Mouse (Mus musculus): ENCODE results near the gene Glipr2.
A peak's percentile ranks its signal among the peaks of the same experiment; 100 is the strongest.

Glipr2 gene

DNA sequence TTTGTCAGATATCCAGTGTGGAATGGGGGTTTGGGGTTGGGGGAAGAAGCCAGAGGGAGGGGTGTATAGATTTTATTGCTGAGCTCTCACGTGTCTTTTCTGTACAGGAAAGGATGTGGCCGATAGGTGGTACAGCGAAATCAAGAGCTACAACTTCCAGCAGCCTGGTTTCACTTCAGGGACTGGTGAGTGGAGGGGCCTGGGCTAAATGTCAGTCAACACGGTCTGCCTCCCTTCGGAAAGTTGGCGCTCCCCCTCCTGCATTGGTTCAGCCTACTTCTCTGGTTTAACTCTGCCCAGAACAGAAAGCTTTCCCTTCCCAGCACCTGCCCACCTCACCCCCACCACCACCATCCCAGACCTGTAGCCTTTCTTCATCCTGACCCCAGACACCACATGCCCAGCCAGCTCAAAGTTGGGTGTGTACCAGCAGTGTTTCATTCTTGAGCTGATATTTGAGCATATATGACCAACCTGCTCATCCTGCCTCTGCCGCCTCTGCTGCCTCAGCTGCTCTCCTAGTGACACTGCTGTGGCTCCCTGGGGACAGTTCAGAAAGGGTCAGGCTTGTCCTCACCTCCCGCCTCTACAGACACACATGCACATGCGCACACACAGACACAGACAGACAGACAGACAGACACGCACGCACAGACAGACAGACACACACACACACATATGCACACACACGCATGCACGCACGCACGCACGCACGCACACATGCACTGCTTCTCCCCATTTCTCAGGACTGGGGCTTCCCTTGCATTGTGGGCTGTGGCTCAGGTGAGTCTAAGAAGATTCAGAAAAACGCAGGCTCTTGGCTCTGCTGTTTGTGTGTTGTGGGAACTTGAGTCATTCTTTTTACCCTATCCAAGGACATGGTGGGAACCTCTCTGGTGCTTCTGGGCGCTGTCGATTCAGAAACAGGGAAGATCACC is 13.5 kb downstream of the Glipr2 start:
- DNase-seq (ENCODE audit: low spot score in 2 of 2) = no peak

DNA sequence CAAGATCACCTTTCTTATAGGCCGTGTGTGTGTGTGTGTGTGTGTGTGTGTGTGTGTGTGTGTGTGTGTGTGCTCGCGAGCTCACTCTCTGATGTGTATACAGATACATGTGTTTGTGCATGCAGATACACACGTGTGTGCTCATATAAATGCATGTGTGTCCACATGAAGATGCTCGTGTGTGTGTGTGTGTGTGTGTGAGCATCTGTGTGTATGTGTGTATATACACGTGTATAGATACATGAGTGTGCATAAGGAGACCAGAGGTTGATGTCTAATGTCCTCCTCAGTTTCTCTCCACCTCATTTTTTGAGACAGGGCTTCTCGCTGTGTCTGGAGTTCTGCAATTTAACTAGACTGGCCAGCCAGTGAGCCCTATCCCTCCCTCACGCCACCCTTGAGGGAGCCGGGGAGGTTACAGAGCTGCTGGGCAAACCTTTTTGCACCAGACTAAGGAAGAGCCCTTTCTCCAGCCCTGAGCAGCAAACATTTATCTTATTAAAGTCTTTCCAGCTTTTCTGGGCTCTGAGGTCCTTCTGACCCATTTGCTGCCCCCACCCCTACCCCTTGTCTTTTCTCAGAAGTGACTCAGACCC is 14.4 kb downstream of the Glipr2 start:
- no peak for DNase-seq (ENCODE audit: low spot score in 2 of 2)

DNA sequence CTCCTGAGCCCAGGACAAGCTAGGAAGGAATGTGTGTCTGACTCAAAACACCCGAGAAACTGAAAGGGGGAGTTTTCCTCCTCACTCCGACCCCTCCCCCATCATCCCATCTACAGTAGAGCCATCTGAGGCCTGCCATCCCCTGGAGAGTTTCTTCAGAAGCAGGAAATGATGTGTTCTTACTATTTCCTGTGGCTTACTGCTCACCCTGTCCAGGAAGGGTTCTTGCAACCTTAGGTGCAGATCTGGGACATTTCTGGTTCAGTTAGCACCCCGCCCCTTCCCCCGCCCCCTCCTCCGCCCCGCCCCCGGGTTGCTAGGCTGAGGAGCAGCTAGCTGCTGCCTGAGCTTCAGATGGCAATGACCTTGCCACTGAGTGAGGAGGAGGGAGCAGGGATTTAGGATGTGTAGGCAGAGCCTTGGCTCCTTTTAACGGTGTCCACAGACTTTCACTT is 15.0 kb downstream of the Glipr2 start:
- no peak for DNase-seq (ENCODE audit: low spot score in 2 of 2)

DNA sequence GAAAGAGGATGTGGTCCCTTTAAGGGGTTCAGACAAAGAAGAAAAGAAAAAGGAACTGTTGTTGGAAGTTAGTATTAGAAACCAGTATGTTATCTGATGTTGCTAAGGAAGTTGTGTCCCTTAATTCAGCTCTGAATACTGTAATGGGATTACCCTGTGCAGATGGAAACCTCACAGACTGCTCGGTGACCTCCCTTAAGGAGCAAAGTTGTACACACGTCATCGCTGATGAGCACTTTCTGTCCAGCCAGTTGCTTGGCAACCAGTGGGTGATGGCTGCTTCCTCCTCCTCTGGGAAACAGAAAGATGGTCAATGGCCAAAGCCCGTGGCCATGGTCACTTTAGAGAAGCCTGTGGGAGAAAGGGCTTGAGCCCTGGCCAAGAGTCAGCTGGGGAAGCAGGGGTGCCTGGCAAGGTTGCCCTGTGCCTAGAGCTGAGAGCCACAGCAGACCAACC is 16.4 kb downstream of the Glipr2 start:
- DNase-seq (ENCODE audit: low spot score in 2 of 2) = no peak

GRCm38 (mm10) chr4:43974914-43975616 is 17.9 kb downstream of the Glipr2 start:
- DNase-seq (ENCODE audit: low spot score in 2 of 2) = no peak

GRCm38 (mm10) chr4:43976223-43976740 is 19.1 kb downstream of the Glipr2 start:
- no peak for DNase-seq (ENCODE audit: low spot score in 2 of 2)

DNA sequence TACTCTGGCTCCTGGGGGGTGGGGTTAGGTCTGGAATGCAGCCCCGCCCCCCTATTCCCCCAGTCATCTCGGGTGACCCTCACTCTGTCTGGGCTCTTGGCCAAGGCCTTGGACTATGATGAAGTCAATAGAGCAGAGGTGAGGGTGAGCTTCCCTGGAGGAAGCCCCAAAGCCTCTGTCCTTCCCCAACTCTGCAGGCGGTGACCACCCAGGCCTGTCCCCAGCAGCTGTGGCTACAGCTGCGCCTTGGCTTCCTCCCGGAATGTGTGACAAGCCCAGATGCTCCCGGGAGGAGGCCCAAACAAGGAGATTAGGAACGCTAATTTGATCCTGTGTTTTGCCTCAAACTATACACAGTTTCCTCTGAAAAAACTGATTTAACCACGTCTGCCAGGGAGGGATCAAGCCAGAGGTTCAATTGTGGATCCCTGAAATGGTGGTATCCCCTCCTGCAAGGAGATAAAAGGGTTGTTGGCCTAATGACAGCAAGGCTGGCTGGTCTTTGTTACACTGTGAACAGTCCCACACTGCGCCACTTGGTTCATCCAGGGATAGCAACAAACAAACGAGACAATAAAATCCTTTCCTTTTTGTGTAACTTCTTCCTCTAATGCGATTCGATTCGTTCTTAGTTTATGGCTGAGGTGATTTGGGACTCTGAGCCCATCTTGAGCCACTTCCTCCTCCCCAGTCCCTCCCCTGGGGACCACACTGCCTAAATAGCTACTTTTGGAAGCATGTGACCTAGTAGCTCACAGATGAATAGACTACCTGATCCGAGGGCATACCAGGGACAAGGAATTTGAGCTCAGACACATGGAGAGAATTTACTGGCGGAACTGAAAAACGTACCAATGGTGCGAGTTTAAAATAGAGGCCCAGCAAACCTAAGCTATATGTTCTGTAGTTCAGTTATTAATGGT is 21.6 kb downstream of the Glipr2 start:
- DNase-seq (ENCODE audit: low spot score in 2 of 2) = no peak

GRCm38 (mm10) chr4:43979746-43980145 is 22.5 kb downstream of the Glipr2 start:
- no peak for DNase-seq (ENCODE audit: low spot score in 2 of 2)

DNA sequence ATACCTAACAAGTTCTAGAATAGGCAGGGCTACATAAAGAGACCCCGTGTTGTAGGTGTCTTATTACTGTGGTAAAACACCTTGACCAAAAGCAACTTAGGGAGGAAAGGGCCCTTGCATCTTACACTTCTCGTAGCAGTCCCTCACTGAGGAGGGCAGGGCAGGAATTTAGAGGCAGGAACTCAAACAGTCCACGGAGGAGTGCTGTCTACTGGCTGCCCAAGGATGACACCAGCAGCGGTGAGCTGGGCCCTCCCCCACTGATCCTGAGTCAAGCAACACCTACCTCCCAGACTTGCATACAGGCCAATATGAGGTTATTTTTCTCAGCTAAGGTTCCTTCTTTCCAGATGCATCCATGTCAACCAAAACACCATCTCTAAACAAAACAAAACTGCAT is 23.0 kb downstream of the Glipr2 start:
- no peak for DNase-seq (ENCODE audit: low spot score in 2 of 2)

- no peak for DNase-seq (ENCODE audit: low spot score in 2 of 2)
Observed at GRCm38 (mm10) chr4:43980846-43981245, 23.6 kb downstream of the Glipr2 start.

DNA sequence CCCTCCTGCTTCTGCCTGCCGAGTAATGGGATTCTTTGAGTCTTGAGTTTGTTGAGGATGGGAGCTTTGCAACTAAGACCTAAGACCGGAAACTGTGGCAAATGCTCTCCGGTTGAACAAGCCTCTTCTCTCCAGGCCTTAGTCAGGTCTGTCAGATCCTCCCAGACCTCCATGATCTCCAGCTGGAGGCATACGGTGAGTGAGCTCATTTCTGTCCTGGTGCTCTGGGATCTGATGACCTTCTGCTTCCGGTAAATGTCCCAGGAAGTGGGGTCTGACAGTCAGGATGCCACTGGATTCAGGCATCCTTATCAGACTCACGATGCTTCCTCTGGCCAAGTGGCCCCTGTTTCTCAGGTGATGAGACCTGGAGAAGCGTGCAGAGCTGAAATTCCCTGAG is 24.1 kb downstream of the Glipr2 start:
- DNase-seq (ENCODE audit: low spot score in 2 of 2) = no peak

DNA sequence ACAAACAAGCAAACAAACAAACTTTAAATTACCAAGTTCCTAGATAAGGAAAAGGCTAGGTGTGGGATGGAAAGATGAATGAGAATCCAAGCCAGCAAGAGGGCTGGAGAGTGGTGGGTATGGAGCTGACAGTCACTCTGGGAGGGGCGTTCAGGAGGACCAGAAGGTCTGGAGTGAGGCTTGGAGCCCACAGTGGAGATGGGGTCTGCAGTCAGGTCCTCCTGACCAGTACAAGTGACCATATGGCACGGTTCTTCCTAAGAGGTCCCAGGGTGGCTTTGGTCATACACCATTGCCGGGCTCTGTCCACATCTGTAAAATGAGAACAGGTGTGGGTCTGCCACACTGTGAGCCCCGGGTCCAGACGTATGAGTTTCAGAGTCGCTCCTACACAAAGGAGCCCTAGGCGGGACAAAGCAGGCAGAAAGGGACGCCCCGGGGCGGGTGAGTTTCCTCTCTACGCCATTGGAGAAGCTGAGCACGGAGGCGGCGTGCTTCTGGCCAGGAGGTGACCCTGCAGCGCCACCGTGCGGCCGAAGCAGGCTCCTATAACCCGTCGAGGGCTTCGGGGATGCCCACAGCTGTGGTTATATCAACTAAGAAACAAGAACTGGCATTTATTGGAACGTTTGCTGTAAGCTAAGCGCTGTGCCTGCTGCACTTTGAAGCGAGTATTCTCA is 25.0 kb downstream of the Glipr2 start:
- peak; percentile 91 to 95 for DNase-seq (ENCODE audit: low spot score in 2 of 2)

DNA sequence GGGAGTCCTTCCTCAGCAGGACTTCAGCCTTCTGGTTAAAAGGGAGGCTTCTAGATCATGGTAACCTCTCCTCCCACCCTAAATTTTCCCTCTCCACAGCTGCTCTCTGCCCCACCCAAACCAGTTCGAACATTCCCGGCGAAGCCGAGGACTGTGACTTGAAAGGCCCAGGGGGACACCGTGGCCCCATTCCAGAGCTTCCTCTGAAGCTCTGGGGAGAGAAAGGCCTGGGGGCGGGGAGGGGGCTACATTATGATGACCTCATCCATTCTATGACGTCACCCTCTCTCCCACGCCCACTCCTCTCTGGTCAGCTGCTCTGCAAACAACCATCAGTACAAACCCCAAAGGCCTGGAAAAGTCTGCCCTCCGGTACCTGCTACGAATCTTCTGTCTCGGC is 26.0 kb downstream of the Glipr2 start, which contains the start of gene Ccin:
Ccin (plus strand) TSS at position 303 of the 400 bp plus-strand sequence.
- DNase-seq (ENCODE audit: low spot score in 2 of 2) = no peak

DNA sequence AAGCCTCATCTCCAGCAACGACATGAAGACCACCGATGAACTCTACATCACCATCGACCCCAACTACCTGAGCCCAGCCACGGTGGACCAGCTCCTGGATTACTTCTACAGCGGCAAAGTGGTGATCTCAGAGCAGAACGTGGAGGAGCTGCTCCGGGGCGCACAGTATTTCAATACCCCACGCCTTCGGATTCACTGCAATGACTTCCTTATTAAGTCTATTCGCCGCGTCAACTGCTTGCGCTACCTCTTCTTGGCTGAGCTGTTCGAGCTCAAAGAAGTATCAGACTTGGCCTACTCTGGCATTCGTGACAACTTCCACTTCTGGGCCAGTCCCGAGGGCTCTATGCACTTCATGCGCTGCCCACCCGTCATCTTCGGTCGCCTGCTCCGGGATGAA is 26.6 kb downstream of the Glipr2 start:
- no peak for DNase-seq (ENCODE audit: low spot score in 2 of 2)

GRCm38 (mm10) chr4:43984326-43984725 is 27.1 kb downstream of the Glipr2 start:
- no peak for DNase-seq (ENCODE audit: low spot score in 2 of 2)

- no peak for DNase-seq (ENCODE audit: low spot score in 2 of 2)
Observed at GRCm38 (mm10) chr4:43988976-43989375, 31.8 kb downstream of the Glipr2 start.

DNA sequence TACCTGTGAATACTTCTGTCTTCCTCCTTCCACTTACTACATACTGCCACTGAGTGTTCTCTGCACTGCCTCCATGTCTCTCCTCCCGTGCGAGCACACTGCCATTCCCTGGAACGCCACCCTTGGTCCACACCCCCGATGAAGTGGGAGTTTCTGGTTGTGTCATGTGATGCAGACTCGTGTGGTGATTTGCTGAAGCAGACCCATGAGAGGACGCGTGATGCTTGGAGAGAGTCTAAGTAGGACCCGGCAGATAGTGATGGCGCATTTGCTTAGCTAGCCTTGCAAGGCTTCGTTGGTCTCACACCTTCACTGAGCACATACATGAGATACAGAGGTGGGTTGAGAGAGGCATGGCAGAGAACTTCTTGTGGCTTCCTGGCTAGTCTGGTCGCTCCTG is 35.9 kb downstream of the Glipr2 start:
- DNase-seq (ENCODE audit: low spot score in 2 of 2) = no peak

DNA sequence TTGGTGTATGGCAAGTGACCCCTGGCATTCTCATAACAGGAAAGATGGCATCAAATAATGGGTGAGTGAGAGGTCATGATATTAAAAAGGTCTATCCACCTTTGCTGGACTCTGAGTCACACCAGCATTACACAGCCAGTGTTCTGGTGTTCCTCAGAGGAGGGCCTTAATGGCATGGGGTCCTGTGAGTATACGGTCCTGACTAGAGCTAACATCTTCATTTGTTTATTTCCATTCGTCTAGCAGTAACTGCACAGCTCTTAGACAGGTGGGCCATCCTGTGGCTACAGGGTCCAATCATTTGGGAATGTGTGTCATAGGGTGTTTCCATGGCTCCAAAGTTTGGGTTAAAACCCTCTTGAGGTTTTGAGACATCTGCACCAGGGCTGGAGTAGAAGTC is 37.1 kb downstream of the Glipr2 start:
- no peak for DNase-seq (ENCODE audit: low spot score in 2 of 2)

DNA sequence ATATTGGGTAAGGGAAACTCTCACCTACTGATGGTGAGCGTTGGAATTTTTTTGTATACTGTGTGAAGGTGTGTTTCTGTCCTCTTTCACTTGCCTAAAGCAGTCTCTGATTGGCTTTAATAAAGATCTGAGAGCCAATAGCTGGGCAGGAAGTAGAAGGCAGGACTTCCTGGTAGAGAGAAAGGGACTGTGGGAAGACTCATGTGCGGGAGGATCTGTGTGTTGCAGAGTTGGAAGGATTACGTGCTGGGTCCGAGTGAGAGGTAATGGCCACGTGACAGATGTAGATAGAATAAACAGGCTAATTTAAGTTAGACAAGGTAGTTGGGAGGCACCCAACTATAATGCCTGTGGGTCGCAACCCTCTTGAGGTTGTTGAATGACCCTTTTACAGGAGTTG is 46.4 kb downstream of the Glipr2 start:
- no peak for DNase-seq (ENCODE audit: low spot score in 2 of 2)

DNA sequence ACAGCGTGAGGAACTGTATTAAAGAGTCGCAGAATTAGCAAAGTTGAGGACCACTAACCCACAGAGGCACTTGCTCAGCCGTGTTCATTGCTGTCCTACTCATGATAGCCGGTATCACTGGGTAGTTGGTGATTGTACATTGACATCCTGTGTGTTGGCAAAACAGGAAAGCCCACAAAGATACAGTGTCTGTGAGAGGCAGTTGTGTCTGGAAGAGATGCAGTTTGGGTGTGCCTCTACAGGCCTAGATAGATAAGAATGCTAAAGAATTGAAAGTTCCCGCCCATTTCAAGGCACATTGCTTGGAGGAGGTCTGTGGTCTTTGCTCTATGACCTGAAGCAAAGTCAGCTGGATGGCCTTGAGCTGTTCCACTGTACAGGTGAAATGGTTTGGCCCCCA is 46.9 kb downstream of the Glipr2 start, which contains the start of gene Clta:
Clta (plus strand) TSS at position 327 of the 400 bp plus-strand sequence.
- DNase-seq (ENCODE audit: low spot score in 2 of 2) = no peak
